Mouse (Mus musculus): ENCODE measurements around the gene Qrich1. TPM values are rescaled to one million over a fixed set of nuclear protein-coding genes. Genes with fewer than 3 reads are reported as not detected.
A peak's percentile ranks its signal among the peaks of the same experiment; 100 is the strongest.
"Not testable (repeated sequence)": the region's sequence is repeated elsewhere in the genome, so short reads cannot be mapped to it uniquely, and the experiment has no call there.

The Qrich1 gene
- total RNA-seq, 2 experiments from 2014 or later, result 123 to 130 TPM

GRCm38 (mm10) chr9:108579344-108579690, 62.7 kb downstream of the Qrich1 start:
- no peak for DNase-seq (ENCODE audit: low spot score in 2 of 2)

- peak; percentile 68 to 89 for DNase-seq (ENCODE audit: low spot score in 2 of 2)
These were observed 71.1 kb downstream of the Qrich1 start for GRCm38 (mm10) chr9:108587571-108588180.

GRCm38 (mm10) chr9:108589229-108589628, 72.6 kb downstream of the Qrich1 start:
- DNase-seq (ENCODE audit: low spot score in 2 of 2), result no peak

GRCm38 (mm10) chr9:108591462-108591861, 74.9 kb downstream of the Qrich1 start:
- no peak for DNase-seq (ENCODE audit: low spot score in 2 of 2)

- DNase-seq (ENCODE audit: low spot score in 2 of 2), result no peak
These were observed 77.7 kb downstream of the Qrich1 start for GRCm38 (mm10) chr9:108594354-108594753.

GRCm38 (mm10) chr9:108596998-108597764, 80.6 kb downstream of the Qrich1 start, which contains the start of gene P4htm:
Gene P4htm, minus strand, starts transcription at chr9:108597667.
- peak; percentile 74 for DNase-seq (ENCODE audit: low spot score in 2 of 2)

GRCm38 (mm10) chr9:108599021-108599566, 82.5 kb downstream of the Qrich1 start:
- no peak for DNase-seq (ENCODE audit: low spot score in 2 of 2)

- DNase-seq (ENCODE audit: low spot score in 2 of 2), result no peak
These were observed 83.4 kb downstream of the Qrich1 start for GRCm38 (mm10) chr9:108600011-108600410.

GRCm38 (mm10) chr9:108601986-108602385, 85.4 kb downstream of the Qrich1 start:
- no peak for DNase-seq (ENCODE audit: low spot score in 2 of 2)

GRCm38 (mm10) chr9:108607929-108608328, 91.3 kb downstream of the Qrich1 start:
- not testable (repeated sequence) for DNase-seq (ENCODE audit: low spot score in 2 of 2)

- DNase-seq (ENCODE audit: low spot score in 2 of 2), result no peak
These were observed 92.3 kb downstream of the Qrich1 start for GRCm38 (mm10) chr9:108608889-108609288.

Small RNAs within 50 kb of the gene (microRNA-seq; reads per million reads assigned to microRNA genes)
- gene Gm24083 (0 reads per million in 2 experiments), gene Mir191 (0 reads per million in 2 experiments), gene Mir425 (852 to 1,553 reads per million in 2 experiments)

Other genes with a start within 250 kb of the Qrich1 start
- gene Nicn1, start 226.4 kb upstream of the Qrich1 start, total RNA-seq (2021), result 10 to 100 TPM; 85.7 to 86.1 TPM
- 10 to 100 TPM; 27.1 to 27.9 TPM for gene Amt, start 220.0 kb upstream of the Qrich1 start, total RNA-seq (2021)
- gene Rhoa, start 210.7 kb upstream of the Qrich1 start, total RNA-seq (2021), result 100 to 1,000 TPM; 189 to 198 TPM
- gene Tcta, start 210.6 kb upstream of the Qrich1 start, total RNA-seq (2021), result 10 to 100 TPM; 45.3 to 46.8 TPM
- 10 to 100 TPM; 67.3 to 68.7 TPM for gene Gpx1, start 177.9 kb upstream of the Qrich1 start, total RNA-seq (2021)
- 100 to 1,000 TPM; 111 to 121 TPM for gene Usp4, start 169.0 kb upstream of the Qrich1 start, total RNA-seq (2021)
- gene 1700102P08Rik, start 124.0 kb upstream of the Qrich1 start, total RNA-seq (2021), result 1 to 10 TPM in 1 of 2 experiments, under 1 TPM in 1; 0.86 to 1.2 TPM
- gene Ccdc36, start 88.3 kb upstream of the Qrich1 start, total RNA-seq (2021), result under 1 TPM in 1 of 2 experiments, not detected in 1; 0.14 TPM
- gene BC048562, start 80.3 kb upstream of the Qrich1 start, total RNA-seq (2021), result not detected
- gene Ccdc71, start 56.3 kb upstream of the Qrich1 start, total RNA-seq (2021), result 10 to 100 TPM; 37.0 to 37.8 TPM
- 10 to 100 TPM; 17.5 to 18.4 TPM for gene Klhdc8b, start 55.2 kb upstream of the Qrich1 start, total RNA-seq (2021)
- gene Lamb2, start 37.1 kb upstream of the Qrich1 start, total RNA-seq (2021), result 10 to 100 TPM; 34.8 to 39.8 TPM
- gene Usp19, start 26.2 kb upstream of the Qrich1 start, total RNA-seq (2021), result 100 to 1,000 TPM; 123 to 128 TPM
- 10 to 100 TPM; 77.4 to 91.5 TPM for gene Qars, start 9.1 kb upstream of the Qrich1 start, total RNA-seq (2021)
- gene Impdh2, start 43.5 kb downstream of the Qrich1 start, total RNA-seq (2021), result 10 to 100 TPM; 61.3 to 70.1 TPM
- gene Ndufaf3, start 50.6 kb downstream of the Qrich1 start, total RNA-seq (2021), result 10 to 100 TPM; 52.0 to 54.6 TPM
- gene Dalrd3, start 53.1 kb downstream of the Qrich1 start, total RNA-seq (2021), result 10 to 100 TPM; 76.0 to 86.5 TPM
- 100 to 1,000 TPM; 172 to 180 TPM for gene Wdr6, start 61.9 kb downstream of the Qrich1 start, total RNA-seq (2021)
- 10 to 100 TPM; 64.2 to 64.5 TPM for gene P4htm, start 80.9 kb downstream of the Qrich1 start, total RNA-seq (2021)
- 10 to 100 TPM; 50.2 to 50.6 TPM for gene Arih2, start 132.6 kb downstream of the Qrich1 start, total RNA-seq (2021)
- 10 to 100 TPM; 19.6 to 26.3 TPM for gene Slc25a20, start 145.3 kb downstream of the Qrich1 start, total RNA-seq (2021)
- gene Prkar2a, start 172.5 kb downstream of the Qrich1 start, total RNA-seq (2021), result 10 to 100 TPM; 43.5 to 49.4 TPM